Mouse (Mus musculus) forebrain, embryonic 14.5 days (tissue): ENCODE results near the gene Dhrs1. TPM values are rescaled to one million over a fixed set of nuclear protein-coding genes. Genes with fewer than 3 reads are reported as not detected.
A peak's percentile ranks its signal among the peaks of the same experiment; 100 is the strongest.

Experiments
- ATAC-seq: fragments of 200-750 bp; cut with Nextera tagmentation; 2 replicates; pipeline ENCODE4 v1.8.0; 2017; ENCODE audit warnings: mild to moderate bottlenecking, moderate library complexity
- DNase-seq: peaks from one replicate; pipeline ENCODE4 v3.0.0-alpha.2; 2015; ENCODE audit warnings: low spot score
- H3K27ac ChIP-seq: fragments of 300-500 bp; sonication (generic); 2 replicates; pipeline ENCODE4 v1.5.1; 2014; ENCODE audit warnings: low read depth, mild to moderate bottlenecking, control low read depth, low read length, moderate library complexity
- H3K27me3 ChIP-seq: fragments of 300-500 bp; sonication (generic); replicated peaks from 2 replicates; pipeline ENCODE4 v1.6.1; 2014; ENCODE audit warnings: low read length, control low read depth, mixed read lengths; ENCODE audit not compliant: control insufficient read depth, insufficient read depth
- H3K36me3 ChIP-seq: fragments of 300-500 bp; sonication (generic); 2 replicates; pipeline ENCODE4 v1.6.1; 2014; ENCODE audit warnings: low read length, control low read depth; ENCODE audit not compliant: control insufficient read depth, insufficient read depth
- H3K4me1 ChIP-seq: fragments of 300-500 bp; sonication (generic); 2 replicates; pipeline ENCODE4 v1.6.1; 2014; ENCODE audit warnings: antibody characterized with exemption, low read length, control low read depth; ENCODE audit not compliant: control insufficient read depth, insufficient read depth
- H3K4me2 ChIP-seq: fragments of 300-500 bp; sonication (generic); 2 replicates; pipeline ENCODE4 v1.6.1; 2014; ENCODE audit warnings: mild to moderate bottlenecking, control low read depth, low read length
- H3K4me3 ChIP-seq: fragments of 300-500 bp; sonication (generic); 2 replicates; pipeline ENCODE4 v1.5.1; 2014; ENCODE audit warnings: low read depth, low read length, control low read depth
- H3K9ac ChIP-seq: fragments of 300-500 bp; sonication (generic); 2 replicates; pipeline ENCODE4 v1.6.1; 2014; ENCODE audit warnings: mild to moderate bottlenecking, low read length, control low read depth, moderate library complexity
- H3K9me3 ChIP-seq: fragments of 300-500 bp; sonication (generic); replicated peaks from 2 replicates; pipeline ENCODE4 v1.6.1; 2016; ENCODE audit warnings: low read length, control low read depth, mixed read lengths; ENCODE audit not compliant: control insufficient read depth
- WGBS: fragments of 180-500 bp; shearing (Covaris S2); extraction: QIAGEN DNeasy Blood & Tissue Kit; methylation state at CpG from one replicate; pipeline ENCODE4 v1.1.7; 2014; 5-methylcytosine and 5-hydroxymethylcytosine counted together
- polyA plus RNA-seq: library from polyadenylated mRNA; unstranded; fragments of >200 nt; fragmentation: Nextera tagmentation; extraction: Ambion mirVana; gene quantifications from 2 replicates; pipeline ENCODE4 v1.2.1, GENCODE M21; 2014

Dhrs1 gene
- polyA plus RNA-seq, 1 experiment from 2014 or later, result 84.4 TPM

DNA sequence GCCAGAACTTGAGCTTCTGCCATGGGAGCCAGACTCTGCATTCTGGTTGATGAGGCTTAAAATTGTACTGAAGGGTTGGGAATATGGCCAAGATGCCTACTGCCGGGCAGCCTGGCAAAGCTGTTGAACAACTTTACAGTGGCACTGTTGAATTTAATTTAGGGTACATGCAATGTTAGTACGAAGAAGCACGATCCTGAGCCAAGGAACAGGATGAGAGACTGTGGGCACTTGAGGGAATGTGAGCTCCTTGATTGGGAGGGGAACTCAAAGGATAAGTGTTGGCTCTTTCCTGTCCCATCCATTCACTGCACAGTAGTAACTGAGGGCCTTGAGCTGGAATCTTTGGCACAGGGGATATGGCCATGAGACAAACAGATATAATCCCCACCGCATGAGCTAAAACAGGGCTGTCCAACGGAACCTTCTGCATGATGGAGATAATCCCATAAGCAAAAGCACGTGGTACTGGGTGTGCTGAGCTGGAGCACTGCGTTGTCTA, 14.9 kb downstream of the Dhrs1 start:
- H3K36me3 ChIP-seq, result no peaks in the 10 kb centered on the region
- WGBS, result 66% methylated on average over 7 of the region's 7 CpGs
- ATAC-seq, result no peak
- peak; percentile 66 for DNase-seq
- no peaks in the 10 kb centered on the region for H3K27me3 ChIP-seq
- H3K4me2 ChIP-seq, result no peak overlapping the region
- no peak overlapping the region for H3K9ac ChIP-seq
- H3K4me1 ChIP-seq, result no peaks in the 10 kb centered on the region
- H3K9me3 ChIP-seq, result no peaks in the 10 kb centered on the region
- no peak overlapping the region for H3K27ac ChIP-seq
- no peak overlapping the region for H3K4me3 ChIP-seq

DNA sequence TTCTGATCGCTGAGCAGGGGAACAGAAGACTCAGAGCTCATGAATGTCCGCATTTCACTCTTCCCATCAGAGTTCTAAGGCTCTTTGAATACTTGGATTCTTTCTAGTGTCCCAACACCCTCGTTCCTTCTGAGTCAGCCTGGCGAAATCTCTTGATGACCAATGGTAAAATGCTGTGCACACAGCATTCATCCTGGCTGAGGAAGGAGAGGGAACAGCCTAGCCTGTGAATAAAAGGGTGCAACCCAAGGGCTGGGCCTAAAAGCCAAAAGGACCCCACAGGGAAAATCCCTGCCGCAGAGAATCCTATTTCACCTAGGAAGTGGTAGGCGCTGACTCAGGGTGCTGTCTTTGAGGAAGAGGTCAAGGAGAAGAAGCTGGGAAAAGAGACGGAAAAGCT, 15.4 kb downstream of the Dhrs1 start:
- H3K36me3 ChIP-seq, result no peaks in the 10 kb centered on the region
- no peak overlapping the region for H3K4me3 ChIP-seq
- 71% methylated on average over 7 of the region's 7 CpGs for WGBS
- DNase-seq, result no peak
- no peak overlapping the region for H3K4me2 ChIP-seq
- H3K27me3 ChIP-seq, result no peaks in the 10 kb centered on the region
- H3K9me3 ChIP-seq, result no peaks in the 10 kb centered on the region
- H3K4me1 ChIP-seq, result no peaks in the 10 kb centered on the region
- H3K27ac ChIP-seq, result no peak overlapping the region
- no peak for ATAC-seq
- H3K9ac ChIP-seq, result no peak overlapping the region

DNA sequence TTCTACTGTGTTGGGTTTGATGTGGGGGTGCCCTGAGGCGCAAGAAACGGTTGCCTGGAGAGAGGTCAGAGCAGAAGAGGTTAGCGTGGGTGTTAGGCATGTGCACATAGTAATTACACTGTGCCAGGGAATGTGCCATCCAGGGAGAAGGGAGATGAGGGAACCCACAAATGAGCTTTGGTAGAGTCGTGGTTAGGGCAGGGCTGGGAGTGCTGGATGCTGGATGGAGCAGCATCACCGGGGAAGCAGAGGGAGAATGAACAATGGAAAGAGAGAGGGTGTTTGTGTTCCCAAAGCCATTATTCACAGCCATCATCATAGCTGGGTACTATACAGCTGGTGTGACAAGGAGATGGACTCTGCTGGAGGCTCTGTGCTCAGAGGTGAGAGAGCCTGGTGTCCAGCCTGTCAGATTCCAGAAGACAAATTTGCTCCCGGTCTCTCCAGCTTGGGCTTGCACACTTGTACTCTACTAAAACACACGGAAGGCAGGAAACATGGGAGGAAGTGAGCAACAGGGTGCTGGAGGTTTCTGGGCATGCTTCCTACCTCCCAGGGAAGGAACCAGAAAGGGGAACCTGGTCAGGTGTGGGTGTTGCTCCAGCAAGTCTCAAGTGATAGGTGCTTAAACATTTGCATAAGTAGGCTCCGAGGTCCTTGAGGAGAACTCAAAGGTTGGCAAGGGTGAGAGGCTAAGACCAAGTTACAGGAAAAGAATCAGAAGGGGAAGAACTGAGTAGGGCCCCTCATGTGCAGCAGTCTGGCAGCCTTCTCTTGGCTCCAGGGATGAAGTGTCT, 17.4 kb downstream of the Dhrs1 start:
- no peak overlapping the region for H3K4me3 ChIP-seq
- ATAC-seq (no peak), DNase-seq (no peak)
- no peaks in the 10 kb centered on the region for H3K27me3 ChIP-seq
- H3K4me1 ChIP-seq, result no peaks in the 10 kb centered on the region
- no peak overlapping the region for H3K4me2 ChIP-seq
- 74% methylated on average over 8 of the region's 8 CpGs for WGBS
- H3K27ac ChIP-seq, result no peak overlapping the region
- no peaks in the 10 kb centered on the region for H3K36me3 ChIP-seq
- H3K9me3 ChIP-seq, result no peaks in the 10 kb centered on the region
- H3K9ac ChIP-seq, result no peak overlapping the region

DNA sequence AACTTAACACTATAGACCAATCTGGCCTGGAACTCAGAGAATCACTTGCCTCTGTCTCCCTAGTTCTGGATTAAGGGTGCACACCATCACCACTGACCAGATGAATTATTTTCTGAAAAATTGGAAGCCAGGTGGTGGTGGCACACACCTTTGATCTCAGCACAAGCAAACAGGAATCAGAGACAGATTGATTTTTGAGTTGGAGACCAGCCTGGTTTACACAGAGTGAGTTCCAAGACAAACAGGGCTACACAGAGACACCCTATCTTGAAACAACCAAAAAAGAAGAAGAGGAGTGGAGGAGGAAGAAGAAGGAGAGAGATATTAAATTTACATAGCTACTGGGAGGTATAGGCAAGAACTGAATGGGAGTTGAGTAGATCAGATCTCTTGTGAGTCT, 19.2 kb downstream of the Dhrs1 start:
- Histone ChIP-seq H3K27ac (no peak overlapping the region), H3K4me3 (no peak overlapping the region), H3K27me3 (no peaks in the 10 kb centered on the region), H3K36me3 (no peaks in the 10 kb centered on the region), H3K9ac (no peak overlapping the region), H3K4me1 (no peaks in the 10 kb centered on the region), H3K4me2 (no peak overlapping the region), H3K9me3 (no peaks in the 10 kb centered on the region)
- ATAC-seq, result no peak
- DNase-seq, result no peak

DNA sequence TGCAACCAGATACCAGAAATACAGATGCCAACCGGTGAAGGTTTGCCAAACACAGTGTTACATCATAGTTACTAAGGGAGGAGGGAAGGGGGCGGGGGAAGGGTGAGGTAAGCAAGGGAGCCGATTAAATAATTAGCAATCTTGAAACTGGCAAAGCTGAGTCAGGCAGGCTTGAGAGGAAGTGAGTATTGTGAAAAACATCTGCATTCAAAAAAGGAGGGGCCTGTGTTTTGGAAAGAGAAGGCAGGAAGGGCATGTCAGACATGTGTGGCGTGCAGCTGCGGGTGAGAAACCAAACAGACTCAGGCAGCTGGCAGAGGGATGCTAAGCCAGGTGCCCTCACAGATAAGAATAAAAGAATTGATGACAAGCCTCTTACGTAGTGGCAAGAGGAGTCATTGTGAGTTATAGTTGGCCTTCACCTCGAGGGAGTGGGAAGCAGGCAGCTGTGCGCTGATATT, 21.0 kb downstream of the Dhrs1 start:
- H3K4me2 ChIP-seq, result no peak overlapping the region
- no peak for DNase-seq
- no peak overlapping the region for H3K27ac ChIP-seq
- H3K36me3 ChIP-seq, result peaks cover under 1% of the 10 kb centered on the region; the same call in 1 of the 2 replicates
- H3K9me3 ChIP-seq, result no peaks in the 10 kb centered on the region
- H3K9ac ChIP-seq, result no peak overlapping the region
- WGBS, result 64% methylated on average over 8 of the region's 8 CpGs
- H3K4me1 ChIP-seq, result no peaks in the 10 kb centered on the region
- no peak overlapping the region for H3K4me3 ChIP-seq
- no peak for ATAC-seq
- H3K27me3 ChIP-seq, result no peaks in the 10 kb centered on the region

DNA sequence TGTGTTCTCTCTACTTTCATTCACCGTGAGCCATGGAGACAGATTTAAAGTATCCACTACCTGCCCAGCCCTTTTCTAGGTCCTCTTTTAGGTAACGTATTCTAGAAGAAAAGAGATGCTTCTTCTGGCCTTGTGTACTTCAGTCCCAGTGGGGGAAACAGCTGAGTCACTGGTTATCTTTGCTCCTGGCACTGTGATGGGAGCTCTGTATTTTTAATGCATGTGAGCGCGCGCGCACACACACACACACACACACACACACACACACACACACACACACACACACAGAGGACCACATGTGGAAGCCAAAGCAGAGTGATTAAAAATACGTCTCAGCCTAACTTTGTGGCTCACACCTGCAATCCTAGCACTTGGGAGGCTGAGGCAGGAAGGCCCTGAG, 22.1 kb downstream of the Dhrs1 start:
- DNase-seq, result no peak
- Histone ChIP-seq H3K4me1 (no peaks in the 10 kb centered on the region), H3K4me2 (no peak overlapping the region), H3K36me3 (peaks cover 10% of the 10 kb centered on the region), H3K27me3 (no peaks in the 10 kb centered on the region), H3K4me3 (no peak overlapping the region), H3K9me3 (no peaks in the 10 kb centered on the region), H3K9ac (no peak overlapping the region), H3K27ac (no peak overlapping the region)
- WGBS, result 96% methylated on average over 7 of the region's 7 CpGs
- no peak for ATAC-seq

DNA sequence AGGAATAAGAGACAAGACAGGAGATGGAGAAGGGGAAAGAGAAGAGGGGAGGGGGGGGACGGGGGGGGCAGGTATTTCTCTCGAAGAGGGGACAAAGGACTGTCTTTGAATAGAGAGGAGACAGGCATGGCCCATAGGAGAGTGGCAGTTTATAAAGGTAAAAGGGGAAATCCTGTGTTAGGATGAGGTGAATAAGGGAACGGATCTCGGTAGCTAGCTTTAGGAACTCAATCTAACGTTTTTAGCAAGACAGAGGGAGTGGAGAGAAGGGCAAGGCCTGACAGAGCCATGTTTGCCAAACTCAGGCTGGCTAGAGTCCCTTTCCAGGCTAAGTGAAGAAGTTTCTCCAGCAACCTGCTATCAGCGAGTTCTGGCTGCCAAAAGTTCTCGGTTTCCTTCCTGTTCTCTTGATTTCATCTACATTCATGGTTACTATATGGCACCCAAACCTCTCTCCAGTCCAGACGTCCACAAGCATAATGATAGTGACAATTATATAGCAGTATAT, 23.0 kb downstream of the Dhrs1 start:
- Histone ChIP-seq H3K4me1 (no peaks in the 10 kb centered on the region), H3K36me3 (peaks cover 15% of the 10 kb centered on the region), H3K9ac (peak overlapping the region; percentile 87), H3K27me3 (no peaks in the 10 kb centered on the region), H3K4me2 (peak overlapping the region; percentile 75), H3K4me3 (peak overlapping the region; percentile 77), H3K9me3 (no peaks in the 10 kb centered on the region), H3K27ac (no peak overlapping the region)
- DNase-seq, result no peak
- WGBS, result 45% methylated on average over 8 of the region's 8 CpGs
- peak; percentile 27 for ATAC-seq

DNA sequence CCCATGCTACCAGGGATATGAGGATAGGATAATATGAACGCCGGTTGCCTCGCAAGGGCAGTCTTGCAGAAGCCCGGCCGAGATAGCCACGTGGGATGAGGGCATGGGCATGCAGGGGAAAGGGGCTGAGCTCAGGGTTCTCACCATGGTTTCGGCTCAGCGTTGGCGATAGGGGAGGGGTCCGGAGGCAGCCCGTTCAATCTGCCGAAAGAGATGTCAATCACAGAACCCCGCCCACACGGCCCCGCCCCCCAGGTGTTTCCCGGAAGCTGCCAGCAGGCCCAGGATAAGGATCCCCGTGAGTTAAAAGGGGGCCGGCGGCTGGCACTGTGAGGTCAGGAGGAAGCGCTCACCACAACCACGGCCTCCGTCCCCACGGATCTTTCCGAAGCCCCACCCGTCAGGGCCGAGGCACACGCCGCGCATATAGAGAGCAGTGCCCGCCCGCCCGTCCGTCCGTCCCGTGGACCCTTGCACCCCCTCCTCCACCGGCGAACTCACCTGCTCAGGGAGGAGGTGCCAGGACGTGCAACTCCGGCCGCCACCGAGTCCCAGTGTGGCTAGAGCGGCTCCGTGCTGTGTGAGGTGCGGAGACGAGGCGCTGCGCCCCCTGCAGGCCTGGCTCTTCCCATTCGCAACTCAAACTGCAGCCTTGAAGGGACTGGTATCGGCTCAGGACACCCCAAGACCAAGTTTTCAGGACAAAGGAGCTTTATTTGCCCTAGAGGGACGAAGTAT, 23.6 kb downstream of the Dhrs1 start, which contains the start of gene Rabggta:
Gene Rabggta, minus strand, starts transcription at position 564 of the 738 bp plus-strand sequence.
- Histone ChIP-seq H3K9me3 (no peaks in the 10 kb centered on the region), H3K27ac (peak within 1 kb of the TSS; percentile 84), H3K36me3 (peaks cover 22% of the 10 kb centered on the region), H3K9ac (peak within 1 kb of the TSS; percentile 87), H3K4me3 (peak within 1 kb of the TSS; percentile 77), H3K4me2 (peak within 1 kb of the TSS; percentile 75), H3K27me3 (no peaks in the 10 kb centered on the region), H3K4me1 (no peaks in the 10 kb centered on the region)
- ATAC-seq (peak; percentile 97), DNase-seq (peak; percentile 96)
- WGBS, result under 1% methylated on average over 50 of the region's 50 CpGs
